Mouse (Mus musculus) bone marrow macrophage, adult 2 months (primary cell): Measurements from ENCODE around the gene Atf7.

Experiments
- CTCF ChIP-seq: IDR thresholded peaks from 2 replicates; pipeline ENCODE4 v1.5.1; 2012; ENCODE audit warnings: low read depth, mild to moderate bottlenecking, low read length, moderate library complexity
- POLR2A ChIP-seq: IDR thresholded peaks from 2 replicates; pipeline ENCODE4 v1.6.1; 2012; ENCODE audit warnings: mild to moderate bottlenecking, low read depth, low read length, borderline replicate concordance

- TF ChIP-seq POLR2A: no peak
- no peak for TF ChIP-seq CTCF
Observed at GRCm38 (mm10) chr15:102634684-102635083, 9.4 kb upstream of the Atf7 start.
